Mouse (Mus musculus) erythroblast, embryonic 14.5 days (primary cell): Measurements from ENCODE around the gene Ahsa1. TPM values are rescaled to one million over a fixed set of nuclear protein-coding genes. Genes with fewer than 3 reads are reported as not detected.

Source experiments
- H3K27me3 ChIP-seq: 2 replicates; pipeline ENCODE4 v1.6.1; 2012; ENCODE audit warnings: inconsistent platforms; ENCODE audit not compliant: control insufficient read depth
- H3K36me3 ChIP-seq: 2 replicates; pipeline ENCODE4 v1.6.1; 2012; ENCODE audit warnings: mild to moderate bottlenecking, inconsistent platforms; ENCODE audit not compliant: control insufficient read depth
- H3K4me1 ChIP-seq: 2 replicates; pipeline ENCODE4 v1.6.1; 2012; ENCODE audit warnings: inconsistent platforms; ENCODE audit not compliant: control insufficient read depth
- H3K4me3 ChIP-seq: replicated peaks from 2 replicates; pipeline ENCODE3; 2012; ENCODE audit warnings: moderate library complexity, mild to moderate bottlenecking, inconsistent platforms
- H3K9me3 ChIP-seq: 2 replicates; pipeline ENCODE4 v1.6.1; 2012; ENCODE audit warnings: low read length, inconsistent platforms, mixed read lengths; ENCODE audit not compliant: control insufficient read depth
- GATA1 ChIP-seq: IDR thresholded peaks from 2 replicates; pipeline ENCODE4 v1.6.1; 2012; ENCODE audit warnings: low read length, inconsistent platforms, mixed read lengths
- TAL1 ChIP-seq: IDR thresholded peaks from 3 replicates; pipeline ENCODE4 v1.6.1; 2012; ENCODE audit warnings: low read length, inconsistent platforms, mixed read lengths
- polyA plus RNA-seq: library from polyadenylated mRNA; stranded (reverse); fragments of >175 nt; gene quantifications from 2 replicates; pipeline ENCODE4 v1.2.3, GENCODE M21; 2012

Gene Ahsa1
- polyA plus RNA-seq, 1 experiment, result 13.5 TPM

DNA sequence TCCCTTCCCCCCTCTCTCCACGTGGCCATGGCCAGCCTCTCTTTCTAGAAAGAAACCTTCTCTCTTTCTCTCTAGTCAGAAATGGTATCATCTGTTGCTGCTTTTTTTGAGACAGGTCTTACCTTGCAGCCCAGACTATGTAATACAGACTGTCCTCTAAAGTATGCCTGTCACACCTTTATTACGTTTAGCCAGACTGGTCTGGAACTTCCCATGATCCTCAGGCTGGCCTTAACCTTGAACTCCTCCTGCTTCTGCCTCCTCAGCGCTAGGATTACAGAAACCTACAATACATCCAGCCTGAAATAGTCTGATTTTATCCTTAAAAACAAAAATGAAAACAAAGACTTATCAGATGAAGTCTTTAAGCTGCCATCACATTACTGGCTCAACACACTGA lies 53.0 kb downstream of the Ahsa1 start:
- Histone ChIP-seq H3K36me3 (no peaks in the 10 kb centered on the region; the same call in 1 of the 2 replicates), H3K9me3 (no peaks in the 10 kb centered on the region), H3K4me1 (no peaks in the 10 kb centered on the region), H3K4me3 (no peak overlapping the region), H3K27me3 (no peaks in the 10 kb centered on the region)
- no peak for TF ChIP-seq TAL1
- TF ChIP-seq GATA1, result no peak

Other genes with a start within 250 kb of the Ahsa1 start
- gene Tmem63c, start 245.1 kb upstream of the Ahsa1 start, polyA plus RNA-seq, result not detected in 2 replicates
- gene Ngb, start 163.9 kb upstream of the Ahsa1 start, polyA plus RNA-seq, result not detected in 2 replicates
- 0.29 and 0.41 TPM in 2 replicates for gene Gstz1, start 119.3 kb upstream of the Ahsa1 start, polyA plus RNA-seq
- gene Pomt2, start 118.5 kb upstream of the Ahsa1 start, polyA plus RNA-seq, result 0.09 and 0.11 TPM in 2 replicates
- gene Samd15, start 66.8 kb upstream of the Ahsa1 start, polyA plus RNA-seq, result not detected in 2 replicates
- gene Tmed8, start 66.0 kb upstream of the Ahsa1 start, polyA plus RNA-seq, result 0.01 and 0.02 TPM in 2 replicates
- gene Noxred1, start 27.7 kb upstream of the Ahsa1 start, polyA plus RNA-seq, result 0.03 TPM in 1 of 2 replicates, not detected in the other
- gene Vipas39, start 223 bp upstream of the Ahsa1 start, polyA plus RNA-seq, result 0.06 TPM in 1 of 2 replicates, not detected in the other
- not detected in 2 replicates for gene Ism2, start 33.2 kb downstream of the Ahsa1 start, polyA plus RNA-seq
- 0.29 and 0.80 TPM in 2 replicates for gene Sptlc2, start 121.9 kb downstream of the Ahsa1 start, polyA plus RNA-seq
- 0.18 TPM in 1 of 2 replicates, not detected in the other for gene Slirp, start 177.4 kb downstream of the Ahsa1 start, polyA plus RNA-seq
- 3.9 and 4.8 TPM in 2 replicates for gene Alkbh1, start 177.5 kb downstream of the Ahsa1 start, polyA plus RNA-seq
- 2.1 and 2.5 TPM in 2 replicates for gene Snw1, start 205.8 kb downstream of the Ahsa1 start, polyA plus RNA-seq
- not detected in 2 replicates for gene Gm5788, start 228.2 kb downstream of the Ahsa1 start, polyA plus RNA-seq
- 0.03 TPM in 1 of 2 replicates, not detected in the other for gene Gm8300, start 247.8 kb downstream of the Ahsa1 start, polyA plus RNA-seq